Mouse (Mus musculus): ENCODE measurements at regions not wholly inside any gene's neighbourhood (a gene's known extent, or its start where the extent isn't known, plus 50 kb on each side); places are given as distances from the start of the nearest gene placed in this dataset.

DNA sequence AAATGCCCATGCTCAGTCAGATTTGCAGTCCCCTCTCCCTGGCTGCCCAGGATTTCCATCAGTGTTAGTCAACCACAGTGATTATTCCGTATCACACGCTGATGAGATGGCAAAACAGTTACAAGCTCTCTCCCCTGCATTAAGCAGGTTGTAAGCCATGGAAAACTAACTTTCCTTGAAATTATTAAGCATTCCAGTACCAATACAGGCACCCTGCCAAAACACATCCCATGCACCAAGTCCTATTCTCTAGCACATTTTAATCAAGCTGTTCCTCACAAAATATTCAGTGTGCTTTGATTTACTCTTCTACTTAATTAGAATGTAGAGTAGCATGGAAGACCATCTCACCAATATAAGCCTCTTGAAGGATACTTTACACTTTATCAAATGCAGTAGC lies 768.4 kb upstream of the Mms22l start:
- TF ChIP-seq CTCF (IDR thresholded peaks at IDR 0.05; ENCODE audit: insufficient read depth, low read depth, low read length) (no peak), POLR2A (IDR thresholded peaks at IDR 0.05; ENCODE audit: insufficient read depth, low read depth, low read length) (no peak)

Measured in olfactory bulb, adult 2 months (tissue).